Mouse (Mus musculus) B cell, adult 2 months (primary cell): Measurements from ENCODE around the gene Zfyve27.
A peak's percentile ranks its signal among the peaks of the same experiment; 100 is the strongest.

Source experiments
- DNase-seq, 2 experiments: peaks; one replicate each; pipeline ENCODE4 v3.0.0; 2022

Gene Zfyve27

DNA sequence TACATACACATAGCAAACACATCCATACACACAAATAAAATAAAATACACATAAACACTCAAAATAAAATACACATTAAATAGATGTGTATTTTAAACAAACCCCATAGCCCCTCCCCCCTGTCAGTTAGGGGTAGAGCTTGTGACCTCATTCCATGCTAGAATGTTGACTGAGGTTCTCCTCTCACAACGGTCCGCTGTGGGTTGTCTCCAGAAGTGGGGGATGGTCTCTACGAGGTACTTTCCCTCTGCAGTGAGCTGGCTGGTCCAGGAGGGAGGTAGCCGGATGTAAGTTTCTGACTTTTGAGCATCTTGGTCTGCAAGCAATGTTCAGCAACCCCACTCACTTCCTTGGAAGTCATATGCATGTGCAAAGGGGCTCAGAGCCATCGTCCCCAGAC, at the start of gene Zfyve27:
Zfyve27 (plus strand) TSS at position 188 of the 400 bp plus-strand sequence.
- no peak for DNase-seq

DNA sequence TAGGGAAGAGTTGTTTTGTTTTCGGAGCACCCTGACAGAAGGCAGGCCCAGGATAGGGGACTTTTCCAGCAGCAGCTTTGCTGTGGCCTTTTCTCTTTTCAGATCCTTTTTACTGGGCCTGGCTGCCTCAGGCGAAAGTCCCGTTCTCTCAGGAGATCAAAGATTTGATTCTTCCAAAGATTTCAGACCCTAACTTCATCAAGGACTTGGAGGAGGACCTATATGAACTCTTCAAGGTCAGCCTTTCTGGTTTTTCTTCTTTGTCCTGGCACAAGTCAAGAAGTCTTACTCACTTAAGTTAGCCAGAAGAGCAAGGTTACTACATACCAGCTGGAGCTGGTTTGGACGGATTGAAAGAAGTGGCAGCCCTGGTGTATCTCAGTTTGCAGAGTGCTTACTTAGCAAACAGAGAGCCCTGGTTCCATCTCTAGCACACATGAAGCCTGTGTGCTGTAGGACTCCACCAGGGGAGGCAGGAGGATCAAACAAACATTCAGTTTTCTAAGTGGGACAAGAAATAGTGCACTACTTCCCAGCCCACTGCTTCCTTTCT, 47.9 kb upstream of the Zfyve27 start:
- no peak for DNase-seq

DNA sequence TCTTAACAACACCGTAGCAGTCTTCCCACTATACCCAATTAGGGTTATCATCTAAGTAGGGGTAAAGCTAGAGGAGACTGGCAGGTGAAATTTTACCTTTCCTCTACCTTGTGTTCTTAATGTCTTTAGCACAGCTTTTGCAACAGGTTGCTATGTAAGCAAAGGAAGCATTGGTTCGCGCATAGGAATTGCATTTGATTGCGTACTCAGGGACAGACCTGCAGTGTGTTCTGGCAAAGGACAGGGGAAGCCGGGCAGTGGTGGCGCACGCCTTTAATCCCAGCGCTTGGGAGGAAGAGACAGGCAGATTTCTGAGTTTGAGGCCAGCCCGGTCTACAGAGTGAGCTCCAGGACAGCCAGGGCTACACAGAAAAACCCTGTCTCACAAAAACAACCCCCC, 45.6 kb upstream of the Zfyve27 start:
- no peak for DNase-seq

DNA sequence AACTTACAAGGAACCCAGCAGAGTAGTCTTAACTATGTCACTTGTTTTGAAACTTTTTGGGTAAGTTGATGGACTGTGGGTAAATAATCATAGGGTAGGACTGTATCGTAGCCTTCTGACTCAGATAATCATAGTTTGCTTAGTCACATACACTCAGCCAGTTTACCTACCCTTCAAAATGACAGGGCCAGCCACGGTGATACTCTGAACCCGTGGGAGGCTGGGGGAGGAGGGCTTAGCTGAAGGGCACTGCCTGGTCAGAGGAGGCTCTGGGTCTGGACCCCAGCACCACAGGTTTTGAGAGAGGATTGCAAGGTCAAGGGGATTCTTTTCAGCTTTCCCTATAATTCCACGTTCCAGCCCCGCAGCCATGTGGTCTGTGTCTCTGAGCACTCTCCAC, 45.2 kb upstream of the Zfyve27 start:
- DNase-seq: no peak

DNA sequence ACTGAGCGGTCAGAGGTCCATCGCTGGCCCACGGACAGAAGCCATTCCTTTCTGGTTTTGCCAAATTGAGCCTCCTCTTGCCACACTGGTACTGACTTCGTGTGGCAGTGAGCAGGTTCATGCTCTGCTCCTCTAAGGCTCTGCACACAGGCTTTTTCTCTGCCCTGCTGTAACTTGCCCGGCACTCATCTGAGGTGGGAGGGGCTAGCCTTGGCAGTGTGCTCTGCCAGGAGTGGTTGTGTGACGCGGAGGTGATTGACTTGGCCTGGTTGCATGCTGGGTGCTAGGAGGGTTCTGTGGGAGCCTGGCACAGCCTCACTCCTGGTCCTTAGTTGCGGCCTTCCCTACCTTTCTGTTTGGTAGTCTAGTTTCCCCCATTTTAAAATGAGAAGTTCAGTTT, 43.3 kb upstream of the Zfyve27 start:
- no peak for DNase-seq

DNA sequence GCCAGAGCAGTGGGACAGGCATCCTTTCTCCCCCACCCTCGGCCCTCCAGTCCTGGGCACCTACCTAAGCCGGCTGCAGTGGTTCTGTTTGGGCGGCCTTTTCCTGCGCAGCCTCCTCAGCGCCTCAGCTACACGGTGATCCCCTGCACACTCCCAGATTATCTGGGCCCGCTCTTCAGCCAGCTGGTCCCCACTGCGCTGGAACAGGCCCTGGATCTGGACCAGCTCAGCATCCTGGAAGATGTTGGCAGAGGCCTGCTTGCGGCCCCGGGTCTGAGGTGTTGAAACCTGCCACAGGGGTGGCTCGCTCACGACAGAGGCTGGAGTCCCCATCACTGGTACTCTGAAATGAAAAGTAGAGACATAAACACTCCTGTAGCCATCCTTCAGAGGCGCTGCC, 39.1 kb upstream of the Zfyve27 start:
- no peak for DNase-seq

DNA sequence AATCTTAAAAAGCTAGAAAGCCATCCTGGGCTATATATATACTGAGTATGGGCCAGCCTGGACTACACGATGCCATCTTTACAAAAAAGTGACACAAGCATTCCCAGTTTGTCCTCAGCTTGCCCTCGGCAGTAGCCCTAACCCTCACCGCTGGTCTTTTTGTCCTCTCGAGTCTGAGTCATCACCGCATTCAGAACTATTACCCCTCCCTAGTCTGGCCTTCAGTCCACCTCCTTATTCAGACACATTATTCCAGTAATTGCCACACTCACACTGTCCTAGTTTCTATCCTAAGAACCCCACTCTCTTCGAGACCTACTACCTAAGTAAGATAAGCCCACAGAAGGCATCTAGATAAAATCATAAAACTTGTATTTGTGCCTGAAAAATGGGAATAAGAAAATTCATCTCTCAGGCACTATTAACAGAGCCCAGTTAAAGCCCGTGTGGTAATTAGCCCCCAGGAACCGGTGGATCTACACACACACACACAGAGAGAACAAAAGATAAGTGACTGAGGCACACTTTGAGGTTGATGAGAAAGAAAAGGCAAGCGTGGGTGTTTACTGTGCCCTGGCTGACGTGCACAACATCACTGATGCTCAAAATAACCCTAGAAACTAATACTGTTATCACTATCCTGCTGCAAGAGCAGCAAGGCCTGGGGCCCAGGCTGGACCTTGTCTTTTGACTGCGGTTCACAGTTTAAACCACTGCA, 38.1 kb upstream of the Zfyve27 start:
- no peak for DNase-seq

DNA sequence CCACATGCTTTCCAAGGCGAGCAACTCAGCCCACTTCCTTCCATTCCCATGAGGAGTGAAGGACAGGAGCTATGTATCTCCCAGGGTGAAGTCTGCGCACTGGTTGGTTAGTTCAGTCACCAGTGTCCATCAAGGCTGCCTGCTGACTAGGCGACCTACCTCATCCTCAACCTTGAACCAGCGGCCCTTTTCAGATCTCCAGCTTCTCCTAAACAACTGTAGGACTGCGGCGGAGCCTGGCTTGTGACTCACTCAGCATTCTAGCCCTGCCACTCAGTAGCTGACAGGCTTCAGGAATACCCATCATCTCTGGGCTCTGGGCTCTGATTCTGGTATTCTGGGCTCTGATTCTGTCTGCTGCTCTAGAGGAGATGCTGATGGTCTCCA, 37.5 kb upstream of the Zfyve27 start:
- no peak for DNase-seq

DNA sequence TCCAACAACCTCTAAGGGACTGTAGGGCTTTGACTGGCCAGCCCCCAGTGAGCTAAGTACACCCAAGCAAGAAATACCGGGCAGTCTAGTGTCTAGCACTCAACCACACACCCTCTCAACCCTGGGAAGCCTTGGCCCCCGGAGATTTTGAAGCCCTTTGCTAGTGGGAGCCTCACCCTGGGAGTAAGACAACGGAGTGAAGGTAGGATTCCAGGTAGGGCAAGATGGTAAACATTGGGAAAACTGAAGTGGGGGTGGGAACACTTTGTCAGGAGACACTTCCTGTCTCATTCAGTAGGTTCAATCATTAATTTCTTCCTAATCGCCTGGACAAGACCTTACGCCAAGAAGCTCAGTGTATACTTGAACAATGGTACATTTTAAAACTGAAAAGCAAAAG, 36.7 kb upstream of the Zfyve27 start:
- no peak for DNase-seq

DNA sequence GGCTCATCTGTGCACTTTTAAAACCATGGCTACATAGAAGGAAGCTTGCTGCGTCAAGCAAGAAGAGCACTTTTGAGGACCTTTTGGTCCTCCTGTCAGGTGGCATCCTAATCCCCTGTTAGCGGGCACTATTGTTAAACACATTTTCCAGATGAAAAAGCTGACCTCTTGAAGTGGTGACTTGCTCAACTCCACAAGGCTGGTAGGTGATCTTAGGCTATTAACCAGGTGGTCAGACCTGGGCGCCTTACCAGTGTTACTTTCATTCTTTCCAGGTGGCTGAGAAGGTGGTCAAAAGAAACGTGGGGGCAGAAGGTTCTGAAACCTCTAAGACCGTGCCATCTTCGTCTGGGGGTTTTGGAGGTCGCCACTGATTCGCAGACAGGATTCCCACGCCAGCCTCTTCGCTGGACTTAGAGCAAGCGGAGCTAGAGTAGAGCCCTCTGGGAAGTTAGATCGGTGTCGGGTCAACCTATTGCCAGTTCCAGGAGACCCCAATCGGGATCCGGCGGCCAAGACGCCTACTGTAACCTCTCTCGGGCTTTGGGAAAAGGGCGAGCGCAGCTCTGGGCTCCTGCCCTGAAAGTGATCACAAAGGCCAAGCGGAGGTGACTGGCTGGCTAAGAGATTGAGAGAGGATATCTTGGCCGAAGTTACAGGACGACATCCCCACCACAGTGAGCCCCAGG, 35.6 kb upstream of the Zfyve27 start:
- peak in 1 of 2 experiments; percentile 14 for DNase-seq

DNA sequence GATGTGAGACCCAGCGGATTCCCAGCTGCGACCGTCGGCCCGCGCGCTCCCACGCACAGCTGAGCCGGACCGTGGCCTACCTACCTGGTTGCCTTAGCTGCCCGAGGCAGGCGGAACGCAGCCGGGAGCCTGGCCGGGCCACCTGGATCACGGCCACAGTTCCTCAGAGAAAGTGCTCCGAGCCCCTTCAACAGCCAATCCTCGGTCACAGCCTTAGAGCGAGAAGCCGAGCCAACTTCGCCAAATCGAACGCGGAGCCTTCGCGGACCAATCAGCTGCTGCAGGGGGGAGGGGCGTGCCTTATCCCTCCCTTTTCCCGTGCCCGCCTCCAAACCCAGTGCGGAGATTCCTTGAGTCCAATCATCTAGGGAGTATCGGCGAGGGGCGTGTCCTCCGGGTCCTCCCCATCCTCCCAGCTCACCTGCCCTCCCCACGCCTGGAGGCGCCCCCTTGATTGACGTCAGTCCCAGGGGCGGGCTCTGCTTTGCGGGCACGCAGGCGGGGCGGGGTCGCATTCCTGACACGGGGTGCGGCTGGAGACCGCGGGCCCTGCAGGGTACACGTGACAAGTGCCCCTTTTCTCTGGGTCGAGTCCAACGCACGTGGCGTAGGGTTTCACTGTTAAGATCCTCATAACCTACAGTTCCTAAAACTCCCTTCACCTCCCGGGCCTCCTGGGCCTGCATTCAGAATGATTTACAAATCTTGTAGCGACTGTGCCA, 34.8 kb upstream of the Zfyve27 start, which contains the start of gene Avpi1:
Avpi1 (minus strand) TSS at position 273 of the 722 bp plus-strand sequence.
- peak; percentile 93 to 95 for DNase-seq

DNA sequence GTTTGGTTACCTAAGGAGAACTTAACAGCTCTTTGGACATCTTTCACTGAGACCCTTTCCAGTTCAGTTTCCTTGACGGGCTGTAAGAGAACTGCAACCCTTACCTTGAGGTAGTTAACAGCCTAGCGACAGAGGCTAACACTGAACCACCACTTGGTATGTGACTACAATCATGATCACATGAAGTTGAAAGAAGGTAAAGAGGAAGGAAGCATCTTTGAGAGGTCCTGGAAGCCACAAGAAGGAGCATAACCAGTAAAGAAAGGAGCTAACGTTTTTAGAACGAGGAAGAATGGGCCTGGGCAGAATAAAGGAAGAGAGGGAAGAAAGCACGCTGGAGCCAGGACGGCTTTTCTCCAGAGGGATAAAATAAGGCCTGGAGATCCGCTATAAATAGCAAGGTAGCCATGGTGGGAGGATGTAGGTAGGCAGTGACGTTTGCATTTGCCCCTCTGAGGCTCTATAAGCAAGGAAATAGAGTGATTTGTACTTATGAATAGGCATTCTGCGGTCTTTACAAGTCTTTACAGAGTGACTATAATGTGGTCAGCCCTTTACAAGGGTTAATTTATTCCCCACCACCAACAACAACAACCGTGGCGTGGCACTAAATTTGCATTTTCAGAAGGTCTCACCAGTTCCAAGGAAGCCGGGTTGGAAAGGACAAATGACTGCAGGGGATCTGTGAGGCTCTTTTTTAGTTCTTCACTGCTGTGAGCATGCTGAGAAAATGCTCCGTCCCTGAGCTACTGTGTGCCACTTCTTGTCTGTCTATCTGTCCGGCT, 34.0 kb upstream of the Zfyve27 start:
- no peak for DNase-seq

DNA sequence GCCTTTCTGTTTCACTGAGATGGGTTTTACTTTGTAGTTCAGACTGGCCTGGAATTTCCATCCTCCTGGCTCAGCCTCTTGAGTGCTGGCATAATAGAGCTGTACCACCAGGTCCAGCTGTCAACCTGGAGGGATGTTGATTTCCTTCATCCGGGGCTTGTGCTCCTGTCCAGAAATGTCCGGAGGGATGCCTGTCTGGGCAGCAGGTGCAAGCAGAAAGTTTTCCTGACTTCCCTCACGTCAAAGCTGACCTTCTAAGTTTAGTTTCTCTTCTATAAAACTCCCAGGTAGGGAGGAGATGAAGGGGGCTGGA, 33.5 kb upstream of the Zfyve27 start:
- DNase-seq: no peak

DNA sequence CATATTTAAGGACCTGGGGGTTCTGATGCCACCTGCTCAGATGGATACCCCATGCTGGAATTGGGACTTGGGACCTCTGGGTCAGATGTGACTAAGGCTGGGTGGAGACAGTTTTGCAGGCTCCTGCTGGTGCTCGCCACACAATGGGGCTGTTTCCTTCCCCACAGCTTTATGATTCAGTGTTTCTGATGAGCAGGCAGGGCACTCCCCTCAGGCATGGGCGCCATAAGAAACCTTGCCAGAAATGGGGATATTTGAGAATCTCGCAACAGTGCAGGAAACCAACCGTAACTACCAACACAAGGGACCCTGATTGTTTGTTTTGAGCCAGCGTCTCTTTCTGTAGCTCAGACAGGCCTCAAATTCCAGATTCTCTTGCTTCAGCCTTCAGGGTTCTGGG, 32.6 kb upstream of the Zfyve27 start:
- DNase-seq: no peak

DNA sequence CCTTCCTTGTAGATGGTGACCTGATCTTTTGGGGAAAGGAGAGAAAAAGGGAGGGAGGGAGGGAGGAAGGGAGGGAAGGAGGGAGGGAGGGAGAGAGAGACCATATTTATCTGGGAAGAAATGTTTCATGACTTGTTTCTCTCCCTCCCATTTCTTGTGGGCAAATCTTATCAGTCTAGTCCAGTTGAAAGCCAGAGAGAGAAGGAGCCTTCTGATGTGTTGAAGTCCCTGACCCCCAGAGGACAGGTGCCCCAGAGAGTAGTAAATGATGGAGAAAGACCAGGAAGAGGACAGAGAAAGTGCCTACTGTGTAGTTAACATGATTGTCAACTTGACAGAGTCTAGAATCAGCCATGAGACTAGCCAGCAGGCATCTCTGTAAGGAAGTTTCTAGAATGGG, 28.7 kb upstream of the Zfyve27 start:
- DNase-seq: no peak

DNA sequence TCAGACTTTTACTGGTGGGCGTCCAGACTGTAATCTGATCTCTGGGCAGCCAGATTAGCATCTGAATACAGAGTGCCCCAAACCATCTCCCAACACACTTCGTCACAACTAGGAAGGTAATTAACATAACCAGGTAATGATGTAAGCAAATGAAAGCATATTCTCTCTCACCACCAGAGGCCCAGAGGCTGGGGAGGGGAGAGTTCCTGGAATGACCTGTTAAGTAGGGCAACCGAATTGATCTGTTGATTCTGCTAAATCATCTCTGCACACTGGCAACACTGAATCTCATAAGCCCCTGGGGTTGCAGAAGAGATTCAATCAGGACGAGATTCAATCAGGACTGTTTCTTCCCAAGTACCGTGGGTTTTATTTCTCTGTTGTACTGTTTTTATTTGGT, 27.6 kb upstream of the Zfyve27 start:
- DNase-seq: no peak

DNA sequence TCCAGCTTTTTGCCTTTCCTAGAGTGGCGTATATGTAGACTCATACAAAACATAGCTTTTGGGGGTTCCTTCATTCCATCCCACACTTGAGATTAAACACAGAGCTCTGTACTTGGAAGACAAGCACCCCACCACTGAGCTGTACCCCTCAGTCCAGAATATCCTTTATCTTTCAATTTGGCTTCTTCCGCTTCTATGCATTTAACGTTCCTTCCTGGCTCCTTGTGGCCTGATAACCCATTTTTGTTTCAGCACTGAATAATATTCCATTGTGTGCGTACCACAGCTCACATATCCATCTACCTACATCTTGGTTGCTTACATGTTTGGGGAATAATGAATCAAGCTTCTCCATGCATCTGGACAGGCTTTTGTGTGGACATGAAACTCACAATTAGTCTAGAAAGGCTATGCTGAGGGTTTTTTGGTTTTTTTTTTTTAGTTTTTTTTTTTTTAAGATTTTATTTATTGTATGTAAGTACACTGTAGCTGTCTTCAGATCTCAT, 26.5 kb upstream of the Zfyve27 start:
- no peak for DNase-seq

DNA sequence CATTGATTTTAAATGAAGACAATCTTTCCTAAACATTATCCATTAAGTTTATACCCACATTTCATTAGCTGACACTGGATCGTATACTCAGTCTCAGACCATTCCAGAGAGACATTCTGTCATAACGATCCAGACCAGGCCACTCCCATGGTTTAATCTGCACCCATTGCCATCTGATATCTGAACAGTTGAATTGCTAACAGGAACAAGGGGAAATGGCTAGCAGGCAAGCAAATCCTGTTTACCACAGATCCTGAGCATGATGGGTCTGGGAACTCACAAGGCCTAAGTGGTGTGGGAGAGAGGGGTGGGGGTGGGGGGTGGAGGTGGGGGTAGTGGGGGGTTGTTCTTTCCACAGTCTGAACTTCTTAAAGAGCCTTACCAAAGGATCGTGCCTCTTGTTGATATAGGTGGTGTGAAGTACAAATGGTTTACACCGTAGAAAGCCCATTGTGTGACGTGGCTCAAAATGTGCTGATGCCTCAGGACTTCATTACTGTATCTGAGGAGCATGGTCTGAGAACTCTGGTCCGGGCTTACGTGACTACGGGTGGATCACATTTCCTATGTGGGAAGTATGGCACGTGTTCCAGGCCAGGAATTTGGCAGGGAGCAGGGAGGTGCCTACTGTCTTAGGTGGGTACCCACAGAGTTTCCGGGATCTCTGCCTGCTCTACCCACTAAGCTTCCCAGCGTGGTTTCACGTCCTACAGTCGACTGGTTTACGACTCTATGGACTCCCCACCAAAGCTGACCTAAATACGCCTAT, 25.1 kb upstream of the Zfyve27 start:
- no peak for DNase-seq

DNA sequence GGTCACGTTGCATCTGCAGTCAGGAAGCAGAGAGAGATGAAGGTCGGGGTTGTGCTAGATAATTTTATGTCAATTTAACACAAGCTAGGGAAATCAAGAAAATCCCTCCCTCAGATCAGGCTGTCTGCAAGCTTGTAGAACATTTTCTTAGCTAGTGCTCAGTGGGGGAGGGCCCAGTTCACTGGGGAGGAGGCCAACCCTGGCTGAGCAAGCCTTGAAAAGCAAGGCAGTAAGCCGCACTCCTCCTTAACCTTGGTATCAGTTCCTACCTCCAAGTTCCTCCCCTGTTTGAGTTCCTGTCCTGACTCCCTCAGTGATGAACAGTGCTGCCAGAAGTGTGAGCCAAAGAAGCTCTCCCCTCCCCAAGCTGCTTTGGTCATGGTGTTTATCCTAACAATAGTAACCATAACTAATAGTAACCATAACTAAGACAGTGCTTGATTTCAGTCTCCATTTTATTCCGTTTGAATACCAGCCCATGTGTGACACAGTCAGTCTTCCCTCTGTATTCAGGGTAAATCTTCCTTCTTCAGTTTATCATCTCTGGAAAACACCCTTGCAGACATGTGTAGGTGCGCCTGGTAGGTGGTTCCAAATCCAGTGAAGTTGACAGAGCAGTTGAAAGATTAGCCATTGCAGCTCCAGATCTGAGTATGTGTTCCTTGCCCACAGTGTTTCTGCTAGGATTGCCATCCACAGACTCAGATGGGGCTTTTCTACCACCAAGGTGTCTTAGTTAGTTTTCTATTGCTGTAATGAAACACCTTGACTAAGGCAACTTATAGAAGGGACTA, 23.8 kb upstream of the Zfyve27 start:
- no peak for DNase-seq

DNA sequence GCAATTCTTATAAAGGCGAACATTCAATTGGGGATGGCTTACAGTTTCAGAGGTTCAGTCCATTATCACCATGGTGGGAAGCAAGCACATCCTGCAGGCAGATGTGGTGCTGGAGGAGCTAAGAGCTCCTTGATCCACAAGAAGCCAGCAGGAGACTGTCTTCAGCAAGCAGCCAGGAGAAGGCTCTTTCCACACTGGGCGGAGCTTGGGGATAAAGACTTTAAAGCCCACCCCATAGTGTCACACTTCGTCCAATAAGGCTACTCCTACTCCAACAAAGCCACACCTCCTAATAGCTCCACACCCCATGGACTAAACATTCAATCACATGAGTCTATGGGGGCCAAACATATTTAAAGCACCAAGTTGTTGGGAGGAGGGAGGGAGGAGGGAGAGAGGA, 21.8 kb upstream of the Zfyve27 start:
- DNase-seq: no peak

DNA sequence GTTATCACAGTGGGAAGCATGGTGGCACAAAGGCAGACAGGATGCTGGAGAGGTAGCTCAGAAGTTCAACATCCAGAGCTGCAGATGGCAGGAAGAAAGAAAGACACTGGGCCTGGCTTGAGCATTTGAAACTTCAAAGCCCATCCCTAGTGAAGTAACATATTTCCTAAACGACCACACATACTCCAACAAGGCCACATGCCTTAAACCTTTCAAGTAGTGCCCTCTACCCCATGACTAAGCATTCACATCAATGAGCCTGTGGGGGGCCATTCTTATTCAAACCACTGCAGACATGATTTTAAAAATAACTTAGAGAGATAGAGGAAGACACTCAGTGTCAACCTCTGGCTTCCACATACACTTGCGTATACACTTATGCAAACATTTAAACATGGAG, 21.0 kb upstream of the Zfyve27 start:
- DNase-seq: no peak
